Mouse (Mus musculus) olfactory bulb, adult 2 months (tissue): ENCODE measurements around the gene Lst1. TPM values are rescaled to one million over a fixed set of nuclear protein-coding genes. Genes with fewer than 3 reads are reported as not detected.

Source experiments
- H3K27ac ChIP-seq: fragments of 200-500 bp; 2 replicates; pipeline ENCODE4 v1.5.1; 2012; ENCODE audit warnings: low read depth, low read length; ENCODE audit not compliant: insufficient read depth
- H3K4me1 ChIP-seq: fragments of 200-500 bp; 2 replicates; pipeline ENCODE4 v1.6.1; 2012; ENCODE audit warnings: low read length; ENCODE audit not compliant: control insufficient read depth, insufficient read depth
- H3K4me3 ChIP-seq: fragments of 200-500 bp; 2 replicates; pipeline ENCODE4 v1.5.1; 2012; ENCODE audit warnings: mild to moderate bottlenecking, low read depth, low read length, moderate library complexity; ENCODE audit not compliant: insufficient read depth
- CTCF ChIP-seq: fragments of 200-500 bp; IDR thresholded peaks from 2 replicates; pipeline ENCODE4 v1.5.1; 2012; ENCODE audit warnings: low read depth, mild to moderate bottlenecking, low read length, moderate library complexity; ENCODE audit not compliant: insufficient read depth
- POLR2A ChIP-seq: fragments of 200-500 bp; IDR thresholded peaks from 2 replicates; pipeline ENCODE4 v1.6.1; 2012; ENCODE audit warnings: mild to moderate bottlenecking, low read depth, low read length, moderate library complexity; ENCODE audit not compliant: insufficient read depth
- WGBS: fragments of 180-500 bp; shearing (Covaris S2); methylation state at CpG from one replicate; pipeline ENCODE4 v1.1.7; 2018; 5-methylcytosine and 5-hydroxymethylcytosine counted together
- polyA plus RNA-seq: library from polyadenylated mRNA; stranded (reverse); fragments of >200 nt; gene quantifications from 2 replicates; pipeline ENCODE4 v1.2.4, GENCODE M21; 2012; ENCODE audit warnings: low replicate concordance; ENCODE audit not compliant: missing spikeins, insufficient read depth, insufficient read length

Lst1 gene
- polyA plus RNA-seq, 1 experiment = not detected

DNA sequence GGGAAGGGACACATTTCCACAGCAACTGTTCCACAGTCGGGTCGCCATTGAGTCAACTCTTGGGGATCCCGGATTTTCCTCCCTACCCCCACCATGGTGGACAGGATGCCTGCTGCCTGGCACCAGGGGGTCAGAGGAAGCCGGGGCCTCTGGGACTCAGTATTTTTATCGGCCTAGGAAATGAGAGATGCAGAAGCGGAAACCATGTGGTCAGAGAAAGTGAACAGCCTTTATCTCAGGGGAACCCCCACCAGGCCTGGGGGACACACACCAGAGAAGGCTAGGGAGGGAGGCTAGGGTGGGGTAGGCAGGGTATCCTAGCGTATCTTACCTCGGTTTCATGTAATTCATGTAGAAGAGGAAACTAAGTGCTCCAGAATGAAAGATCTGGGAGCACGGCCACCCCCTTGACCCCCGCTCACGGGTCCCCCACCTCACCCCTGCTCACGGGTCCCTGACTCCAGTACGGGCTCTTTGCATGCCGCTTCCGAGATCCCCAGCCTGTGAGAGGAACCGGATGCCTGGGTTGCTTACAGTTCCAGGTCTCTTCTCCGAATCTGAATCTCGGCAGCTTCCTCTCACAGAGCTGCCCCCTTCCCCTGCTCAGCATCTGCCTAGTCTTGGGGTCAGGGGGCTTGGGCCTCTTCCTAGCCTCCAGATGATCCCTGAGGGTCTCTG is 30.4 kb upstream of the Lst1 start:
- Histone ChIP-seq H3K4me1 (peaks cover 16% of the 10 kb centered on the region), H3K27ac (no peak overlapping the region), H3K4me3 (no peak overlapping the region)
- no peak for TF ChIP-seq POLR2A
- no peak for TF ChIP-seq CTCF
- WGBS = 83% methylated on average over 18 of the region's 18 CpGs

DNA sequence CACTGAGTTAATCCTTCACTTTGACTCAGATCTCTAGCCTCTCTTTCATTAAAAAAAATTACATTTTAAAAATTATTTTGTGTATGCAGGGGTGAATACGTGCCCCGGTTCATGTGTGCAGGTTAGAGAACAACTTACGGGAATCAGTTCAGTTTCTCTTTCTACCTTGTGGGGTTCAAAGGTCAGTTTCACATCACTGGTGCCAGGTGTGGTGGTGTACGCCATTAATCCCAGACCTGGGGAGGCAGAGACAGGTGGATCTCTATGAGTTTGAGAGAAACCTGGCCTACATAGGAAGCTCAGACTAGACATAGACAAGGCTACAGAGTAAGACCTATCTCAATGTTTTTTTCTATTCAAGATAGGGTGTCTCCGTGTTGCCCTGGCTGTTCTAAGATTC is 24.8 kb upstream of the Lst1 start:
- Histone ChIP-seq H3K4me3 (no peak overlapping the region), H3K27ac (no peak overlapping the region), H3K4me1 (no peaks in the 10 kb centered on the region)
- TF ChIP-seq CTCF (no peak), POLR2A (no peak)
- 93% methylated on average over 5 of the region's 5 CpGs for WGBS

DNA sequence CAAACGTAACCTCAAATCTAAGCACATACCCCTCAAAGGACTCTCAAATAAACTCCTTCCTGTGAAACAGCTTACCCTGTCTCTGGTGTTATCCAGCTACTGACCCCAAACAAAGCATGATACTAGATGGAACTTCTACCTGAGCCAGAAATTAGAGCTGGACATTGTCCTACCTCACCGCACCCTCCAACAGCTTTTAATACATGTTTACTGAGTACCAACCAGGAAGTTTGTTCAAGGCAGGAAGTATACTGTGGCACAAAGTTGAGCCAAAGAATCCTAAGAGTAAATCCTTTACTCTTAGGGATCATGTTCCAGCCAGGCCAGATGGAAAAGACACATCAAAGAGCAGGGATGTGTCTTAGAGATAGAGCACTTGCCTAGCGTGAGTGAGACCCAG is 22.4 kb upstream of the Lst1 start:
- TF ChIP-seq CTCF = no peak
- no peak for TF ChIP-seq POLR2A
- 87% methylated on average over 3 of the region's 3 CpGs for WGBS
- Histone ChIP-seq H3K4me3 (no peak overlapping the region), H3K27ac (no peak overlapping the region), H3K4me1 (no peaks in the 10 kb centered on the region)

GRCm38 (mm10) chr17:35209785-35210535 is 21.7 kb upstream of the Lst1 start:
- Histone ChIP-seq H3K4me1 (no peaks in the 10 kb centered on the region), H3K4me3 (no peak overlapping the region), H3K27ac (no peak overlapping the region)
- no peak for TF ChIP-seq CTCF
- TF ChIP-seq POLR2A = no peak
- WGBS = 69% methylated on average over 12 of the region's 12 CpGs

GRCm38 (mm10) chr17:35205380-35205769 is 17.1 kb upstream of the Lst1 start:
- H3K27ac ChIP-seq = no peak overlapping the region
- TF ChIP-seq CTCF (no peak), POLR2A (no peak)
- H3K4me1 ChIP-seq = 0 out of 2 replicates have a peak, but pooled peaks cover 7% of the 10 kb centered on the region
- 78% methylated on average over 10 of the region's 10 CpGs for WGBS
- H3K4me3 ChIP-seq = no peak overlapping the region

- H3K27ac ChIP-seq = no peak within 1 kb of the TSS
Measured at GRCm38 (mm10) chr17:35204494-35205379, 16.5 kb upstream of the Lst1 start, which contains the start of gene Lta. Gene Lta, minus strand, starts transcription at chr17:35205351.

GRCm38 (mm10) chr17:35202442-35202841 is 14.2 kb upstream of the Lst1 start:
- 72% methylated on average over 4 of the region's 4 CpGs for WGBS

More at GRCm38 (mm10) chr17:35204494-35205379, 16.5 kb upstream of the Lst1 start, which contains the start of gene Lta:
- TF ChIP-seq CTCF = no peak
- TF ChIP-seq POLR2A = no peak
- Histone ChIP-seq H3K4me1 (0 out of 2 replicates have a peak, but pooled peaks cover 7% of the 10 kb centered on the region), H3K4me3 (no peak within 1 kb of the TSS)
- WGBS = 52% methylated on average over 20 of the region's 20 CpGs

GRCm38 (mm10) chr17:35201787-35202186 is 13.5 kb upstream of the Lst1 start, which contains the start of gene Tnf:
Gene Tnf, minus strand, starts transcription at chr17:35202007.
- TF ChIP-seq POLR2A (no peak), CTCF (no peak)
- H3K4me3 ChIP-seq = no peak within 1 kb of the TSS
- 40% methylated on average over 13 of the region's 13 CpGs for WGBS
- 0 out of 2 replicates have a peak, but pooled peaks cover 7% of the 10 kb centered on the region for H3K4me1 ChIP-seq
- no peak within 1 kb of the TSS for H3K27ac ChIP-seq

More at GRCm38 (mm10) chr17:35202442-35202841, 14.2 kb upstream of the Lst1 start:
- H3K27ac ChIP-seq = no peak overlapping the region
- TF ChIP-seq POLR2A (no peak), CTCF (no peak)
- H3K4me3 ChIP-seq = no peak overlapping the region
- H3K4me1 ChIP-seq = 0 out of 2 replicates have a peak, but pooled peaks cover 7% of the 10 kb centered on the region

DNA sequence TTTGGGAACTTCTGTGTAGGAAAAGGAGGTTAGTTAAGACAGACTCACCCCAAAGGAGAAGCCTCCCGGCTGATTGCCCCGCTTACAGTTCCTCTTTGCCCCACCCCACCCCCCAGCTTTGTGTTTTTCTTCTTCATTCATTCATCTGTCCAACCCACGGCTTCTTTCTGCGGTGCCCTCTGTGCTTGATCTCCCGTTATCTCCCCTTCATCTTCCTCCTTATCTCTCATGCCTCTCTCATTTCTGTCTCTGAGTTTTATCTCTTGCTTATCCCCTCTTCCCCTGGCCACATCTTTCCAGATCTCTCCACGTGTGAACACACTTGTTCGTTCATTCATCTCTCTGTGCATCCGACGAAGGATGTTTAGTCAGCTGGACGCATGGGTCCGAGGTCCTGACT is 12.9 kb upstream of the Lst1 start:
- Histone ChIP-seq H3K27ac (no peak overlapping the region), H3K4me1 (peaks cover 9% of the 10 kb centered on the region; the same call in 1 of the 2 replicates), H3K4me3 (no peak overlapping the region)
- TF ChIP-seq POLR2A (no peak), CTCF (no peak)
- WGBS = 81% methylated on average over 11 of the region's 11 CpGs
